Mouse (Mus musculus): Measurements from ENCODE around the gene Ncoa5.

- TF ChIP-seq CTCF (IDR thresholded peaks at IDR 0.05; ENCODE audit: control insufficient read depth, insufficient read depth, insufficient read length) = no peak
- TF ChIP-seq FOSL1 (IDR thresholded peaks at IDR 0.05; ENCODE audit: insufficient read depth, low read length, poor library complexity, severe bottlenecking) = no peak
Measured at GRCm38 (mm10) chr2:164957548-164958315, 76.9 kb downstream of the Ncoa5 start.

All from C2C12 (cell line).